Mouse (Mus musculus) liver, embryonic 16.5 days (tissue): ENCODE measurements at regions not wholly inside any gene's neighbourhood (a gene's known extent, or its start where the extent isn't known, plus 50 kb on each side); places are given as distances from the start of the nearest gene placed in this dataset.

Source experiments
- ATAC-seq: fragments of 200-750 bp; cut with Nextera tagmentation; 2 replicates; pipeline ENCODE4 v1.8.0; 2017; ENCODE audit warnings: low read depth, mild to moderate bottlenecking, moderate number of reproducible peaks, moderate library complexity
- H3K27ac ChIP-seq: fragments of 300-500 bp; sonication (generic); 2 replicates; pipeline ENCODE4 v1.5.1; 2014; ENCODE audit warnings: mild to moderate bottlenecking, low read length
- H3K27me3 ChIP-seq: fragments of 300-500 bp; sonication (generic); 2 replicates; pipeline ENCODE4 v1.6.1; 2014; ENCODE audit warnings: low read depth, low read length, mixed read lengths; ENCODE audit not compliant: control insufficient read depth, insufficient read depth
- H3K36me3 ChIP-seq: fragments of 300-500 bp; sonication (generic); 2 replicates; pipeline ENCODE4 v1.6.1; 2014; ENCODE audit warnings: mild to moderate bottlenecking; ENCODE audit not compliant: control insufficient read depth, insufficient read depth
- H3K4me1 ChIP-seq: fragments of 300-500 bp; sonication (generic); 2 replicates; pipeline ENCODE4 v1.6.1; 2014; ENCODE audit warnings: low read depth, low read length, mixed read lengths; ENCODE audit not compliant: control insufficient read depth
- H3K4me2 ChIP-seq: fragments of 300-500 bp; sonication (generic); 2 replicates; pipeline ENCODE4 v1.6.1; 2014; ENCODE audit warnings: low read depth, low read length, mixed read lengths
- H3K4me3 ChIP-seq: fragments of 300-500 bp; sonication (generic); 2 replicates; pipeline ENCODE4 v1.5.1; 2014; ENCODE audit warnings: low read depth, mild to moderate bottlenecking, low read length
- H3K9ac ChIP-seq: fragments of 300-500 bp; sonication (generic); 2 replicates; pipeline ENCODE4 v1.6.1; 2014; ENCODE audit warnings: low read depth, low read length
- H3K9me3 ChIP-seq: fragments of 300-500 bp; sonication (generic); replicated peaks from 2 replicates; pipeline ENCODE4 v1.6.1; 2016; ENCODE audit warnings: low read length; ENCODE audit not compliant: control insufficient read depth
- WGBS: fragments of 180-500 bp; shearing (Covaris S2); extraction: QIAGEN DNeasy Blood & Tissue Kit; methylation state at CpG from one replicate; pipeline ENCODE4 v1.1.7; 2014; ENCODE audit not compliant: insufficient replicate concordance; 5-methylcytosine and 5-hydroxymethylcytosine counted together

GRCm38 (mm10) chr5:119072712-119073111 is 512.2 kb downstream of the Med13l start:
- no peak for ATAC-seq

GRCm38 (mm10) chr5:119080747-119081146 is 520.3 kb downstream of the Med13l start:
- H3K4me3 ChIP-seq: no peak overlapping the region
- no peak overlapping the region for H3K4me2 ChIP-seq
- H3K27me3 ChIP-seq: peaks cover 6% of the 10 kb centered on the region
- H3K4me1 ChIP-seq: no peaks in the 10 kb centered on the region
- no peaks in the 10 kb centered on the region for H3K36me3 ChIP-seq
- no peaks in the 10 kb centered on the region for H3K9me3 ChIP-seq
- no peak overlapping the region for H3K9ac ChIP-seq
- 62% methylated on average over 5 of the region's 5 CpGs for WGBS
- H3K27ac ChIP-seq: no peak overlapping the region
- ATAC-seq: no peak

More at GRCm38 (mm10) chr5:119072712-119073111, 512.2 kb downstream of the Med13l start:
- H3K27me3 ChIP-seq: no peaks in the 10 kb centered on the region
- H3K27ac ChIP-seq: no peak overlapping the region
- no peaks in the 10 kb centered on the region for H3K36me3 ChIP-seq
- WGBS: 78% methylated on average over 14 of the region's 14 CpGs
- H3K9me3 ChIP-seq: no peaks in the 10 kb centered on the region
- no peak overlapping the region for H3K4me2 ChIP-seq
- no peaks in the 10 kb centered on the region for H3K4me1 ChIP-seq
- H3K4me3 ChIP-seq: no peak overlapping the region
- H3K9ac ChIP-seq: no peak overlapping the region

GRCm38 (mm10) chr5:119082895-119083294 is 522.4 kb downstream of the Med13l start:
- H3K4me2 ChIP-seq: no peak overlapping the region
- ATAC-seq: no peak
- 40% methylated on average over 15 of the region's 15 CpGs for WGBS
- peaks cover 23% of the 10 kb centered on the region for H3K27me3 ChIP-seq
- no peaks in the 10 kb centered on the region for H3K9me3 ChIP-seq
- no peak overlapping the region for H3K27ac ChIP-seq
- no peak overlapping the region for H3K4me3 ChIP-seq
- no peak overlapping the region for H3K9ac ChIP-seq
- H3K4me1 ChIP-seq: no peaks in the 10 kb centered on the region
- H3K36me3 ChIP-seq: no peaks in the 10 kb centered on the region

- H3K9ac ChIP-seq: no peak overlapping the region
- 6% methylated on average over 17 of the region's 17 CpGs for WGBS
Measured at GRCm38 (mm10) chr5:119097576-119098193, 537.2 kb downstream of the Med13l start.

GRCm38 (mm10) chr5:119099817-119100216 is 539.3 kb downstream of the Med13l start:
- no peak overlapping the region for H3K4me2 ChIP-seq
- H3K27me3 ChIP-seq: no peaks in the 10 kb centered on the region
- H3K36me3 ChIP-seq: no peaks in the 10 kb centered on the region
- no peaks in the 10 kb centered on the region for H3K9me3 ChIP-seq
- H3K9ac ChIP-seq: no peak overlapping the region
- no peak overlapping the region for H3K27ac ChIP-seq
- no peak for ATAC-seq
- H3K4me3 ChIP-seq: no peak overlapping the region
- no peaks in the 10 kb centered on the region for H3K4me1 ChIP-seq
- WGBS: 61% methylated on average over 6 of the region's 6 CpGs

More at GRCm38 (mm10) chr5:119097576-119098193, 537.2 kb downstream of the Med13l start:
- H3K36me3 ChIP-seq: no peaks in the 10 kb centered on the region
- no peak for ATAC-seq
- H3K9me3 ChIP-seq: no peaks in the 10 kb centered on the region
- H3K27me3 ChIP-seq: no peaks in the 10 kb centered on the region
- no peak overlapping the region for H3K27ac ChIP-seq
- H3K4me3 ChIP-seq: no peak overlapping the region
- H3K4me2 ChIP-seq: no peak overlapping the region
- H3K4me1 ChIP-seq: no peaks in the 10 kb centered on the region

- H3K36me3 ChIP-seq: no peaks in the 10 kb centered on the region
Measured at GRCm38 (mm10) chr5:119103503-119103902, 543.0 kb downstream of the Med13l start.

GRCm38 (mm10) chr5:119107898-119108297 is 547.4 kb downstream of the Med13l start:
- H3K27ac ChIP-seq: no peak overlapping the region
- ATAC-seq: no peak

More at GRCm38 (mm10) chr5:119103503-119103902, 543.0 kb downstream of the Med13l start:
- no peaks in the 10 kb centered on the region for H3K4me1 ChIP-seq
- H3K27ac ChIP-seq: no peak overlapping the region
- no peak overlapping the region for H3K4me2 ChIP-seq
- no peak for ATAC-seq
- no peaks in the 10 kb centered on the region for H3K27me3 ChIP-seq
- H3K4me3 ChIP-seq: no peak overlapping the region
- no peaks in the 10 kb centered on the region for H3K9me3 ChIP-seq
- no peak overlapping the region for H3K9ac ChIP-seq
- 38% methylated on average over 1 of the region's 1 CpGs for WGBS

GRCm38 (mm10) chr5:119109501-119109900 is 549.0 kb downstream of the Med13l start:
- Histone ChIP-seq H3K4me2 (no peak overlapping the region), H3K27ac (no peak overlapping the region), H3K36me3 (no peaks in the 10 kb centered on the region), H3K27me3 (no peaks in the 10 kb centered on the region), H3K4me1 (no peaks in the 10 kb centered on the region), H3K9ac (no peak overlapping the region), H3K4me3 (no peak overlapping the region), H3K9me3 (no peaks in the 10 kb centered on the region)
- ATAC-seq: no peak
- 73% methylated on average over 1 of the region's 1 CpGs for WGBS

More at GRCm38 (mm10) chr5:119107898-119108297, 547.4 kb downstream of the Med13l start:
- Histone ChIP-seq H3K36me3 (no peaks in the 10 kb centered on the region), H3K9ac (no peak overlapping the region), H3K4me1 (no peaks in the 10 kb centered on the region), H3K27me3 (no peaks in the 10 kb centered on the region), H3K9me3 (no peaks in the 10 kb centered on the region), H3K4me2 (no peak overlapping the region), H3K4me3 (no peak overlapping the region)
- WGBS: 58% methylated on average over 4 of the region's 4 CpGs

GRCm38 (mm10) chr5:119114074-119114473 is 553.6 kb downstream of the Med13l start:
- Histone ChIP-seq H3K27ac (no peak overlapping the region), H3K9me3 (no peaks in the 10 kb centered on the region), H3K4me1 (no peaks in the 10 kb centered on the region), H3K4me2 (no peak overlapping the region), H3K36me3 (no peaks in the 10 kb centered on the region), H3K27me3 (no peaks in the 10 kb centered on the region), H3K4me3 (no peak overlapping the region), H3K9ac (no peak overlapping the region)
- no peak for ATAC-seq
- 45% methylated on average over 5 of the region's 7 CpGs for WGBS
